Mouse (Mus musculus) hindbrain, embryonic 11.5 days (tissue): ENCODE data around the gene Rbks. TPM values are rescaled to one million over a fixed set of nuclear protein-coding genes. Genes with fewer than 3 reads are reported as not detected.
A peak's percentile ranks its signal among the peaks of the same experiment; 100 is the strongest.

ENCODE experiments used
- ATAC-seq: fragments of 200-750 bp; cut with Nextera tagmentation; 2 replicates; pipeline ENCODE4 v1.8.0; 2017; ENCODE audit warnings: mild to moderate bottlenecking, moderate TSS enrichment, moderate library complexity; ENCODE audit not compliant: low FRiP score
- DNase-seq: peaks from one replicate; pipeline ENCODE4 v3.0.0-alpha.2; 2015; ENCODE audit warnings: low spot score
- H3K27ac ChIP-seq: fragments of 300-500 bp; sonication (generic); 2 replicates; pipeline ENCODE4 v1.5.1; 2014; ENCODE audit warnings: mild to moderate bottlenecking, low read depth, low read length
- H3K27me3 ChIP-seq: fragments of 300-500 bp; sonication (generic); 2 replicates; pipeline ENCODE4 v1.6.1; 2014; ENCODE audit warnings: mild to moderate bottlenecking, low read length, moderate library complexity, mixed read lengths; ENCODE audit not compliant: control insufficient read depth, insufficient read depth
- H3K36me3 ChIP-seq: fragments of 300-500 bp; sonication (generic); 2 replicates; pipeline ENCODE4 v1.6.1; 2014; ENCODE audit warnings: mild to moderate bottlenecking, low read length, moderate library complexity, mixed read lengths; ENCODE audit not compliant: control insufficient read depth, insufficient read depth
- H3K4me1 ChIP-seq: fragments of 300-500 bp; sonication (generic); replicated peaks from 2 replicates; pipeline ENCODE4 v1.6.1; 2014; ENCODE audit warnings: low read length, mixed read lengths; ENCODE audit not compliant: control insufficient read depth, insufficient read depth
- H3K4me2 ChIP-seq: fragments of 300-500 bp; sonication (generic); replicated peaks from 2 replicates; pipeline ENCODE4 v1.6.1; 2014; ENCODE audit warnings: mild to moderate bottlenecking, low read depth, low read length
- H3K4me3 ChIP-seq: fragments of 300-500 bp; sonication (generic); 2 replicates; pipeline ENCODE4 v1.5.1; 2014; ENCODE audit warnings: low read depth, low read length
- H3K9ac ChIP-seq: fragments of 300-500 bp; sonication (generic); 2 replicates; pipeline ENCODE4 v1.6.1; 2014; ENCODE audit warnings: low read depth, low read length
- H3K9me3 ChIP-seq: fragments of 300-500 bp; sonication (generic); 2 replicates; pipeline ENCODE4 v1.6.1; 2016; ENCODE audit warnings: low read length; ENCODE audit not compliant: control insufficient read depth
- WGBS: fragments of 180-500 bp; shearing (Covaris S2); extraction: QIAGEN DNeasy Blood & Tissue Kit; methylation state at CpG from one replicate; pipeline ENCODE4 v1.1.7; 2014; 5-methylcytosine and 5-hydroxymethylcytosine counted together
- polyA plus RNA-seq: library from polyadenylated mRNA; unstranded; fragments of >200 nt; fragmentation: Nextera tagmentation; extraction: Ambion mirVana; gene quantifications from 2 replicates; pipeline ENCODE4 v1.2.1, GENCODE M21; 2014

The Rbks gene
- polyA plus RNA-seq, 1 experiment from 2014 or later: 2.0 TPM

- Histone ChIP-seq H3K36me3 (no peaks in the 10 kb centered on the region), H3K9ac (no peak overlapping the region), H3K27ac (no peak overlapping the region), H3K4me2 (no peak overlapping the region), H3K4me3 (no peak overlapping the region), H3K9me3 (no peaks in the 10 kb centered on the region), H3K27me3 (no peaks in the 10 kb centered on the region), H3K4me1 (no peaks in the 10 kb centered on the region)
- DNase-seq (no peak), ATAC-seq (no peak)
- 45% methylated on average over 3 of the region's 3 CpGs for WGBS
These were observed 70.3 kb downstream of the Rbks start for GRCm38 (mm10) chr5:31627117-31627516.

- Histone ChIP-seq H3K27me3 (no peaks in the 10 kb centered on the region), H3K36me3 (0 out of 2 replicates have a peak, but pooled peaks cover 4% of the 10 kb centered on the region), H3K27ac (no peak overlapping the region), H3K9ac (no peak overlapping the region), H3K4me2 (no peak overlapping the region), H3K4me1 (no peaks in the 10 kb centered on the region), H3K9me3 (no peaks in the 10 kb centered on the region), H3K4me3 (no peak overlapping the region)
- whole genome bisulfite sequencing: 94% methylated on average over 3 of the region's 3 CpGs
- no peak for DNase-seq
- no peak for ATAC-seq
These were observed 77.1 kb downstream of the Rbks start for GRCm38 (mm10) chr5:31620326-31620725.

GRCm38 (mm10) chr5:31614339-31615025 lies 82.9 kb downstream of the Rbks start:
- peak overlapping the region; percentile 77 for H3K9ac ChIP-seq
- 55% methylated on average over 6 of the region's 6 CpGs for WGBS
- no peak for ATAC-seq

GRCm38 (mm10) chr5:31613852-31614286 lies 83.6 kb downstream of the Rbks start:
- under 1% methylated on average over 37 of the region's 37 CpGs for WGBS
- Histone ChIP-seq H3K4me2 (peak overlapping the region; percentile 47), H3K27ac (peak overlapping the region; percentile 70; the same call in 1 of the 2 replicates), H3K9me3 (no peaks in the 10 kb centered on the region), H3K4me1 (0 out of 2 replicates have a peak, but pooled peaks cover 2% of the 10 kb centered on the region), H3K36me3 (no peaks in the 10 kb centered on the region), H3K4me3 (peak overlapping the region; percentile 85), H3K9ac (peak overlapping the region; percentile 77), H3K27me3 (no peaks in the 10 kb centered on the region)
- ATAC-seq (peak; percentile 93), DNase-seq (peak; percentile 91)

More at GRCm38 (mm10) chr5:31614339-31615025, 82.9 kb downstream of the Rbks start:
- no peaks in the 10 kb centered on the region for H3K9me3 ChIP-seq
- H3K27me3 ChIP-seq: no peaks in the 10 kb centered on the region
- no peak overlapping the region for H3K27ac ChIP-seq
- no peaks in the 10 kb centered on the region for H3K36me3 ChIP-seq
- peak overlapping the region; percentile 85 for H3K4me3 ChIP-seq
- no peak for DNase-seq
- H3K4me1 ChIP-seq: 0 out of 2 replicates have a peak, but pooled peaks cover 2% of the 10 kb centered on the region
- H3K4me2 ChIP-seq: peak overlapping the region; percentile 47

- ATAC-seq (no peak), DNase-seq (no peak)
- H3K9ac ChIP-seq: no peak overlapping the region
- 0 out of 2 replicates have a peak, but pooled peaks cover 2% of the 10 kb centered on the region for H3K4me1 ChIP-seq
- no peaks in the 10 kb centered on the region for H3K9me3 ChIP-seq
- no peak overlapping the region for H3K27ac ChIP-seq
- no peaks in the 10 kb centered on the region for H3K27me3 ChIP-seq
- 83% methylated on average over 1 of the region's 1 CpGs for WGBS
- H3K36me3 ChIP-seq: no peaks in the 10 kb centered on the region
- no peak overlapping the region for H3K4me2 ChIP-seq
- no peak overlapping the region for H3K4me3 ChIP-seq
These were observed 86.2 kb downstream of the Rbks start for GRCm38 (mm10) chr5:31611186-31611585.

- no peak overlapping the region for H3K4me2 ChIP-seq
- no peaks in the 10 kb centered on the region for H3K27me3 ChIP-seq
- ATAC-seq (no peak), DNase-seq (no peak)
- H3K36me3 ChIP-seq: no peaks in the 10 kb centered on the region
- H3K9ac ChIP-seq: no peak overlapping the region
- no peak overlapping the region for H3K4me3 ChIP-seq
- no peak overlapping the region for H3K27ac ChIP-seq
- H3K9me3 ChIP-seq: no peaks in the 10 kb centered on the region
- 0 out of 2 replicates have a peak, but pooled peaks cover 2% of the 10 kb centered on the region for H3K4me1 ChIP-seq
- WGBS: 76% methylated on average over 13 of the region's 13 CpGs
These were observed 86.9 kb downstream of the Rbks start for GRCm38 (mm10) chr5:31610376-31611086.

GRCm38 (mm10) chr5:31606151-31606550 lies 91.3 kb downstream of the Rbks start:
- Histone ChIP-seq H3K4me3 (no peak overlapping the region), H3K4me1 (no peaks in the 10 kb centered on the region), H3K27me3 (no peaks in the 10 kb centered on the region), H3K27ac (no peak overlapping the region), H3K9me3 (no peaks in the 10 kb centered on the region), H3K9ac (no peak overlapping the region), H3K36me3 (no peaks in the 10 kb centered on the region), H3K4me2 (no peak overlapping the region)
- WGBS: 72% methylated on average over 3 of the region's 3 CpGs
- ATAC-seq (no peak), DNase-seq (no peak)

GRCm38 (mm10) chr5:31603766-31604165 lies 93.7 kb downstream of the Rbks start:
- DNase-seq: no peak

More at GRCm38 (mm10) chr5:31603766-31604165, 93.7 kb downstream of the Rbks start:
- Histone ChIP-seq H3K4me1 (no peaks in the 10 kb centered on the region), H3K36me3 (no peaks in the 10 kb centered on the region), H3K4me3 (no peak overlapping the region), H3K27ac (no peak overlapping the region), H3K4me2 (no peak overlapping the region), H3K27me3 (no peaks in the 10 kb centered on the region), H3K9ac (no peak overlapping the region), H3K9me3 (no peaks in the 10 kb centered on the region)
- 91% methylated on average over 6 of the region's 6 CpGs for WGBS
- no peak for ATAC-seq
